Mouse (Mus musculus): ENCODE data around the gene 4930402F06Rik. TPM values are rescaled to one million over a fixed set of nuclear protein-coding genes. Genes with fewer than 3 reads are reported as not detected.

Gene 4930402F06Rik
- polyA plus RNA-seq, 1 experiment, result not detected

DNA sequence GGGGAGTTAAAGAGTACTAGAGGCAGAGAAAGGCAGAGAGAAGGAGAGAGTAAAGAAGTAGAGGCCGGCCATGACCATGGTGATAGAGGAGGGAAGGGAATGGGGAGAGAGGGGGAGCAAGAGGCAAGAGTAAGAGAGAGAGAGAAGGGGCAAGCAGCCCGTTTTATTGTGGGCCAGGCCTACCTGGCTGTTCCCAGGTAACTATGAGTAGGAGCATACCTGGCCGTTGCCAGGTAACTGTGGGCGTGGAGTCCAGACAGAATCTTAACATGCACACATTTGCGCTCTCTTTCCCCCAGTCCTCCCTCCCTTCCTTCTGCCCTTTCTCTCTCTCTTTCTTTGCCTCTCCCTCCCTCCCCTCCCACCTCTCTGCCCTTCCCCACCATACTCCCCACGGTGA, 10.3 kb upstream of the 4930402F06Rik start:
- H3K9me3 ChIP-seq, result no peaks in the 10 kb centered on the region
- peaks cover 95% of the 10 kb centered on the region for H3K36me3 ChIP-seq (replicated peaks; ENCODE audit: low read length)
- H3K4me3 ChIP-seq (replicated peaks), result no peak overlapping the region

DNA sequence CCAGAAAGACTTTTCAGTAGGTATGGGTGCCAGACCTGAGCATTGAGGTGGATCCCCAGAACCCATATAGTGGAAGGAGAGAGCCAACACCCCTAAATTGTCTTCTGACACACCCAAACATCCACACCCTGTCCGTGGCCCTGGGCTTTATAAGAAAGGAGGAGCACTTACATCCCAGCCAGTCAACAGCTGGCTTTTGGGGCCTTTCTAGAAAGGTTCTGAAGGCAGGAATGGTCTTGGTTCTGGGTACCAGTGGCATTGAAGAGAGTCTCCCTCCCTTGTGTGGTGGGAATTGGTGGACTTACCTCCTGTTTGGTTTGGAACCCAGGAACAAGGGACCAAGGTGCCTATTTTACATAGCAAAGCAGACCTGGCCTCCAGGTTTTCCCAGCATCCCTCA, 9.6 kb upstream of the 4930402F06Rik start:
- no peak overlapping the region for H3K4me3 ChIP-seq (replicated peaks)
- no peaks in the 10 kb centered on the region for H3K27me3 ChIP-seq (replicated peaks)
- H3K4me1 ChIP-seq, result peaks cover 52% of the 10 kb centered on the region
- H3K9me3 ChIP-seq, result no peaks in the 10 kb centered on the region
- TF ChIP-seq GATA1 (IDR thresholded peaks at IDR 0.05; ENCODE audit: borderline replicate concordance, low read length) (no peak), FLI1 (IDR thresholded peaks at IDR 0.05; ENCODE audit: low read length) (no peak)
- H3K36me3 ChIP-seq (replicated peaks; ENCODE audit: low read length), result peaks cover 95% of the 10 kb centered on the region

More for the DNA sequence above, 10.3 kb upstream of the 4930402F06Rik start:
- H3K4me1 ChIP-seq, result peaks cover 58% of the 10 kb centered on the region
- no peak for TF ChIP-seq FLI1 (IDR thresholded peaks at IDR 0.05; ENCODE audit: low read length)
- TF ChIP-seq GATA1 (IDR thresholded peaks at IDR 0.05; ENCODE audit: borderline replicate concordance, low read length), result no peak
- H3K27me3 ChIP-seq (replicated peaks), result no peaks in the 10 kb centered on the region

DNA sequence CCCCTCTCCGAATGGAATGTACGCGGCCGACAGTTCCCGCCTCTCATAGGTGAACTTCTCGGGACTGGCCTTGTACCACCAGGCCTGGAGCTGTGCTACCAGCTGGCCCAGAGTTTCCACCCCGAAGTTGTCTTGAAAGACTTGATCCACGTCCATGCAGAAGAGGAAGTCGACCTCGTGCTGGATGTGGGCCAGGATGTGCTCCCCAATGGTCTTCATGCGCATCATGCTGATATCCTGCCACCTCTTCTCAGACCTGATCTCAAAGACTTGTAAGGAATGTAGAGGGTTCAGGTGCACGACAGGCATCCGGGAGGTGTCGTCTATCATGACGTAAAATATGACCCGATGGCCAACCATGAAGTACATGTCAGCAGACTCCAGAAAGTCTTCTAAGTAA, 5.4 kb upstream of the 4930402F06Rik start:
- Histone ChIP-seq H3K27me3 (replicated peaks) (peaks cover 5% of the 10 kb centered on the region), H3K4me1 (peaks cover 33% of the 10 kb centered on the region), H3K4me3 (replicated peaks) (no peak overlapping the region), H3K36me3 (replicated peaks; ENCODE audit: low read length) (peaks cover 68% of the 10 kb centered on the region), H3K9me3 (no peaks in the 10 kb centered on the region)
- TF ChIP-seq GATA1 (IDR thresholded peaks at IDR 0.05; ENCODE audit: borderline replicate concordance, low read length) (no peak), FLI1 (IDR thresholded peaks at IDR 0.05; ENCODE audit: low read length) (no peak)

DNA sequence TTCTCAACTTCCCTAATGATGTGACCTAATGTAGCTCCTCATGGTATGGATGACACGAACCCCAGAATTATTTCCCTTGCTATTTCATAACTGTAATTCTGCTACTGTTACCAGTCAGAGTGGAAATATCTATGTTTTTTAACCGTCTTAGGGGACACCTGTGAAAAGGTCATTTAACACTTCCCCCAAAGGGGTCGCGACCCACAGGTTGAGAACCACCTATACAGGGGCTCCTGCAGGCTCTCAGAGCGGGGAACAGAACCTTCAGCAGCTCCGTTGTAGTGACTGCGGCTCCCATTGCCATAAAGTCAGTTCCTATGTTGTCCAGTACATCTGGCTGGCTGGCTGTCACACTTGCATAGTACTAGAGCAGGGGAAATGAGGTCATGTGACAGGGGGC, 3.8 kb upstream of the 4930402F06Rik start:
- Histone ChIP-seq H3K27me3 (replicated peaks) (peaks cover 5% of the 10 kb centered on the region), H3K9me3 (no peaks in the 10 kb centered on the region), H3K4me1 (peaks cover 30% of the 10 kb centered on the region), H3K36me3 (replicated peaks; ENCODE audit: low read length) (peaks cover 51% of the 10 kb centered on the region), H3K4me3 (replicated peaks) (no peak overlapping the region)
- no peak for TF ChIP-seq FLI1 (IDR thresholded peaks at IDR 0.05; ENCODE audit: low read length)
- TF ChIP-seq GATA1 (IDR thresholded peaks at IDR 0.05; ENCODE audit: borderline replicate concordance, low read length), result no peak

DNA sequence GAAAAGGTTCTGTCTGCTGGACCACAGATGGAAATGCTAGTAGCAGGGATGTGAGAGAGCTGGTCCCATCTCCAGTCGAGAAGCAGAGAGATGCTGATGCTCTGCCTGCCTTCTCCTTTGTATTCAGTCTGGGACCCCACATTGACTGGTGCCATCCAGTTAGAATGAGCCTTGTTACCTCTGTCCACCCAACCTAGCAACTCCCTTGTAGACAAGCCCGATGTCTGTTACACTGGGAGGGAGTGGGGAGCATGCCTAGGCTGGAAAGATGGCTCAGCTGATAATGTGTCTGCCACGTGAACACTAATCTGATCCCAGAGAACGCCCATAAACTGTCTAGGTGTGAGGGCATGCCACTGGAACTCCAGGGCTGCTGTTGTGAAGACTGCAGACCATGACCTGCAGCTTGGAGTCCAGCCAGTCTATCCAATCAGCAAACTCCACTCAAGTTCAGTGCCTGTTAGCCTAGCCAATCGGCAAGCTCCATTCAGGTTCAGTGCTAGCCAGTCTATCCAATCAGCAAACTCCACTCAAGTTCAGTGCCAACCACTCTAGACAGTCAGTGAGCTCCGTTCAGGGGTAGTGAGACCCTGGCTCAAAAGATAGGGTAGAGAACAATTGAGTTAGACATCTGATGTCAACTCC, 1.3 kb upstream of the 4930402F06Rik start:
- H3K36me3 ChIP-seq (replicated peaks; ENCODE audit: low read length), result peaks cover 31% of the 10 kb centered on the region
- H3K27me3 ChIP-seq (replicated peaks), result peaks cover 5% of the 10 kb centered on the region
- H3K4me3 ChIP-seq (replicated peaks), result no peak overlapping the region
- TF ChIP-seq FLI1 (IDR thresholded peaks at IDR 0.05; ENCODE audit: low read length), result no peak
- no peak for TF ChIP-seq GATA1 (IDR thresholded peaks at IDR 0.05; ENCODE audit: borderline replicate concordance, low read length)
- peaks cover 3% of the 10 kb centered on the region; the same call in 1 of the 2 replicates for H3K9me3 ChIP-seq
- H3K4me1 ChIP-seq, result peaks cover 26% of the 10 kb centered on the region

DNA sequence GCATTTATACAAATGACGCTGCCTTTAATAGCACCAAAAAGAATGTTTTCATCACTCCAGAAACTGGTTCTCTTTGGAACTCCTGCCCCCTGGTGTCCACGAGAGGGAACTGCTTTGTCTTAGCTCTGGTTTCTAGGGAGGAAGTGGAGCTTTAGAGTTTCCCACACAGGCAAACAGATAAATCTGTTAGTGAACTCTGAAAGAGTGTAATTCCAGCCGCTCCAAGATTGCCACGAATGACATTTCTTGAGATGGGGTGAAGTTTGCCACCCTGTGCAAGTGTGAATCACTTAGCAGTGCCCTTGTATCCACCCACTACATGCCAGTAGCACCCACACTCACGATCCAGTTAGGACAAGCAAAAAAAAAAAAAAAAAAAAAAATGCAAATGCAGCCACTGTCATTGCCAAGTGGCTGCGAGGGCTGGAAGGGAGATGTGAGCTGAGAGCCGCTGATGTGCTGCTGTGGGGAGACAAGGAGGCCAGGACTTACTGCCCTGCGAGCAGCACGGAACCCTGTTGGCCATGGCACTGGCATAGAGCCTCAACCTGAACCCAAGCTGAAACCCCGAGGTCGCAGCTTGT, 707 bp upstream of the 4930402F06Rik start:
- peaks cover 5% of the 10 kb centered on the region for H3K27me3 ChIP-seq (replicated peaks)
- H3K9me3 ChIP-seq, result peaks cover 9% of the 10 kb centered on the region; the same call in 1 of the 2 replicates
- no peak for TF ChIP-seq GATA1 (IDR thresholded peaks at IDR 0.05; ENCODE audit: borderline replicate concordance, low read length)
- no peak for TF ChIP-seq FLI1 (IDR thresholded peaks at IDR 0.05; ENCODE audit: low read length)

DNA sequence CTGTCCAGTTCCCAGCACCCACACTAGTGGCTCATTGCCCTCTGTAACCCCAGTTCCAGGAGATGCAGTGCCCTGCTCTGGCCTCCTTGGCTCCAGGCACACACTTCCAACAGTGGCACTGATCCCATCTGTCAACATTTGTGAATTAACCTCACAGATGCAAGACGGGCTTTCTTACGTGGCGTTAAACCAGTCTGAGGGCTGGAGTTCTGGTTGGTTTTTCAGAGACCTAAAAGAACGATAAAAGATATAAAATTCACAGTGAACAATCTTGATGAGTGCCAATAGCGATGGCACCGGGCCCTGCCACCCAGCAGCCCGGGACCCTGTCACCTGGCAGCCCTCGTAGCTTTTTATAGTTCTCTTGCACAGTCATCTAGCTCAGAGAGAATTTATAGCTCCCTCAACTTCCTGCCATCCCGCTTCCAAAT, 11.5 kb downstream of the 4930402F06Rik start:
- Histone ChIP-seq H3K4me3 (replicated peaks) (no peak overlapping the region), H3K9me3 (peaks cover 15% of the 10 kb centered on the region), H3K27me3 (replicated peaks) (peaks cover 3% of the 10 kb centered on the region), H3K4me1 (peaks cover 3% of the 10 kb centered on the region; the same call in 1 of the 2 replicates), H3K36me3 (replicated peaks; ENCODE audit: low read length) (peaks cover 3% of the 10 kb centered on the region)
- TF ChIP-seq FLI1 (IDR thresholded peaks at IDR 0.05; ENCODE audit: low read length), result no peak
- no peak for TF ChIP-seq GATA1 (IDR thresholded peaks at IDR 0.05; ENCODE audit: borderline replicate concordance, low read length)

More for the DNA sequence above, 707 bp upstream of the 4930402F06Rik start:
- Histone ChIP-seq H3K4me1 (peaks cover 26% of the 10 kb centered on the region), H3K4me3 (replicated peaks) (no peak overlapping the region), H3K36me3 (replicated peaks; ENCODE audit: low read length) (peaks cover 26% of the 10 kb centered on the region)

DNA sequence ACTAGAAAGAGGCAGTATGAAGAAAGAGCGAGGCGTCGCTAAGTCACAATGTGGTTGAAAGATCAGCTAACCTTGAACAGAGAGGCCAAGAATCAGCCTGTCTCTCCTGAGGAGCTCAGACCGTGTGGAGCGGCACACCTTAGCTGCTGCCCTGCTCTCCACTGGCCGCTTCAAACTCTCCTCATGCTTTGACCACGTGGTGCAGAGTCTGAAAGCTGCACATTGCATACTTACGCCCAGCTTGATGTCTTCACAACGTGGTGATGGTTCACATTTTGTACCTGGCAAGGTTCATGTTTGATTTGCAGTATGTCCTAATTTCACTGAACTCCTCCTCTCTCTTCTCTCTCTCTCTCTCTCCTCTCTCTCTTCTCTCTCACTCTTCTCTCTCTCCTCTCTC, 17.7 kb downstream of the 4930402F06Rik start:
- no peaks in the 10 kb centered on the region for H3K36me3 ChIP-seq (replicated peaks; ENCODE audit: low read length)
- no peak for TF ChIP-seq GATA1 (IDR thresholded peaks at IDR 0.05; ENCODE audit: borderline replicate concordance, low read length)
- TF ChIP-seq FLI1 (IDR thresholded peaks at IDR 0.05; ENCODE audit: low read length), result no peak

DNA sequence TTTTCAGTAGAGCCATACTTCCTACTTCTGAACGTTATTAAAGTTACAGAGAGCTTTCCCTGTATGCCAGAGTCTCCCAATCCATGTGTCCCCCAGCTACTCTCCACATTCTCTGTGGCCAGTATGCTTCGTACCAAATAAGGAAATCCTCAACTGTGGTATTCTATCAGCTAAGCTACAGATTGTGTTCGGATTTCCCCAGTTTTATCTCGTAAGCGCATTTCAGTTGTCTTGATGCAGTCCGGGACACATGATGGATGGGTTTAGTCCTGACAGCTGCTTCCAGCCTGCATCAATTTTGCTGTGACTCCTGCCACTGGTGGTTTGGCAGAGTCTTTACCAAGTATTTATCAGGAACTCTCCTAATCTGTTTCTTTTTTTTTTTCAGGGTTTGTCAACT, 19.4 kb downstream of the 4930402F06Rik start:
- H3K4me1 ChIP-seq, result peaks cover 18% of the 10 kb centered on the region
- no peaks in the 10 kb centered on the region for H3K9me3 ChIP-seq
- no peaks in the 10 kb centered on the region for H3K36me3 ChIP-seq (replicated peaks; ENCODE audit: low read length)
- H3K27me3 ChIP-seq (replicated peaks), result peaks cover 7% of the 10 kb centered on the region
- H3K4me3 ChIP-seq (replicated peaks), result no peak overlapping the region
- TF ChIP-seq FLI1 (IDR thresholded peaks at IDR 0.05; ENCODE audit: low read length) (no peak), GATA1 (IDR thresholded peaks at IDR 0.05; ENCODE audit: borderline replicate concordance, low read length) (no peak)

More for the DNA sequence above, 17.7 kb downstream of the 4930402F06Rik start:
- Histone ChIP-seq H3K9me3 (no peaks in the 10 kb centered on the region), H3K4me3 (replicated peaks) (no peak overlapping the region), H3K27me3 (replicated peaks) (peaks cover 7% of the 10 kb centered on the region), H3K4me1 (peaks cover 18% of the 10 kb centered on the region)

DNA sequence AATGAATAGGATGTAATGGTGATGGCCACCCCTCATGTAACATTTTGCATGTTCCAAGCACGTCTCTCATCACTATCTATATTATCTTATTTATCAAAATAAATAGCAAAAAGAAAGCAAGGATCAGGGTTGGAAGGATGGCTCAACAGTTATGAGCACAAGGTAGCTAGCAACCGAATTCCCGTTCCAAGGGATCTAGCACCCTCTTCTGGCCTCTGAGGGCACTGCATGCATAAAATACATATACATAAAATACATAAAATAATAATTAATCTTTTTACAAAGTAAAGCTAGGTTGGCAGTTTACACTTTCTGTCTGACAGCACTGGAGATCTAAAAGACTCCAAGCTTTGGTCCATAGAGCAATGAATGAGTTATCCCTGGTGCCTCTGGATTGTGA, 24.0 kb downstream of the 4930402F06Rik start:
- Histone ChIP-seq H3K4me3 (replicated peaks) (no peak overlapping the region), H3K9me3 (no peaks in the 10 kb centered on the region), H3K27me3 (replicated peaks) (peaks cover 7% of the 10 kb centered on the region), H3K36me3 (replicated peaks; ENCODE audit: low read length) (no peaks in the 10 kb centered on the region), H3K4me1 (peaks cover 33% of the 10 kb centered on the region)
- no peak for TF ChIP-seq GATA1 (IDR thresholded peaks at IDR 0.05; ENCODE audit: borderline replicate concordance, low read length)
- no peak for TF ChIP-seq FLI1 (IDR thresholded peaks at IDR 0.05; ENCODE audit: low read length)
